Comparison of ENCODE assay signal across 8 mouse cellular contexts in genomic region chr7:45814841-45815240, GRCm38 (mm10). TPM values are rescaled to one million over a fixed set of nuclear protein-coding genes. Genes with fewer than 3 reads are reported as not detected.
DNase-seq lines count a peak whose midpoint lies in the region; ATAC-seq and TF ChIP-seq lines count a peak whose summit lies in the region.

No protein-coding gene starts in this region.

- no peak for TF ChIP-seq CTCF in heart, adult 2 months (IDR thresholded peaks at IDR 0.05)

- TF ChIP-seq EP300 in heart, adult 2 months (IDR thresholded peaks at IDR 0.05; ENCODE audit: insufficient read depth, low read depth, low read length): no peak

- H3K9me3 ChIP-seq in liver, embryonic 13.5 days (replicated peaks): no peaks in the 10 kb centered on the region

- intact Hi-C loops in heart, adult 2 months (cut with DNase I): loop anchor here (10.0 kb wide), 1 partner anchor 1070 kb away; the partner anchor contains the start of gene Vrk3

- H3K4me3 ChIP-seq in heart, adult 2 months: 0 out of 2 replicates have a peak overlapping the region, but pooled peaks have one; percentile 2
- H3K4me3 ChIP-seq in liver, embryonic 13.5 days (replicated peaks): peak overlapping the region; percentile 43

- H3K27me3 ChIP-seq in heart, adult 2 months (ENCODE audit: control insufficient read depth, insufficient read depth, low read length): no peaks in the 10 kb centered on the region
- H3K27me3 ChIP-seq in liver, embryonic 13.5 days: 0 out of 2 replicates have a peak, but pooled peaks cover 11% of the 10 kb centered on the region

- no peak overlapping the region for H3K27ac ChIP-seq in heart, adult 2 months
- no peak overlapping the region for H3K27ac ChIP-seq in liver, embryonic 13.5 days

- TF ChIP-seq POLR2A in heart, adult 2 months (IDR thresholded peaks at IDR 0.05; ENCODE audit: insufficient read depth, low read depth, low read length): no peak

- no peak overlapping the region for H3K9ac ChIP-seq in heart, adult 2 months (ENCODE audit: low read depth, low read length)
- no peak overlapping the region for H3K9ac ChIP-seq in liver, embryonic 13.5 days

- H3K4me1 ChIP-seq in heart, adult 2 months (ENCODE audit: control insufficient read depth, insufficient read depth, low read length): peaks cover 6% of the 10 kb centered on the region
- H3K4me1 ChIP-seq in liver, embryonic 13.5 days (replicated peaks): peaks cover 35% of the 10 kb centered on the region

- DNase-seq in heart, adult 2 months: no peak
- no peak for DNase-seq in heart, postnatal 4 days
- peak; percentile 27 to 43 for DNase-seq in right cerebral cortex, postnatal 10 days (ENCODE audit: low spot score in 2 of 2)
- DNase-seq in right cerebral cortex, adult 2 months (ENCODE audit: low spot score in 2 of 2): no peak
- DNase-seq in liver, embryonic 13.5 days: no peak
- DNase-seq in retina, embryonic 14.5 days (ENCODE audit: low spot score): no peak

- H3K36me3 ChIP-seq in heart, adult 2 months (ENCODE audit: control insufficient read depth, insufficient read depth, low read length): peaks cover 4% of the 10 kb centered on the region
- H3K36me3 ChIP-seq in liver, embryonic 13.5 days: peaks cover 31% of the 10 kb centered on the region

- H3K4me2 ChIP-seq in liver, embryonic 13.5 days: peak overlapping the region; percentile 63

- ATAC-seq in liver, embryonic 13.5 days (ENCODE audit: low read depth): no peak
- no peak for ATAC-seq in inflammation-experienced regulatory T-cells, adult 6 months
- no peak for ATAC-seq in granulocyte monocyte progenitor cell, adult 5-6 weeks (replicated peaks; ENCODE audit: poor library complexity, severe bottlenecking)

- WGBS in heart, adult 2 months: 8% methylated on average over 5 of the region's 5 CpGs
- WGBS in liver, embryonic 13.5 days (ENCODE audit: insufficient replicate concordance): 6% methylated on average over 5 of the region's 5 CpGs

- no peaks in the 10 kb centered on the region for H3K79me2 ChIP-seq in heart, adult 2 months (replicated peaks; ENCODE audit: control insufficient read depth, insufficient read depth, low read length)

RNA-seq across cellular contexts. Expression of gene Cyth2, which starts 0.5 kb away (rescaled TPM):
- total RNA-seq in heart, adult 2 months (2021): 10 to 100 TPM; 59.1 to 61.9 TPM
- 27.3 and 33.0 TPM in 2 replicates for polyA plus RNA-seq in heart, adult 2 months (2012; rRNA removed)
- total RNA-seq in heart, postnatal 4 days (2021): 100 to 1,000 TPM; 105 to 107 TPM
- polyA plus RNA-seq in liver, embryonic 13.5 days (2015; fragmentation: Nextera tagmentation; extraction: Ambion mirVana): 36.1 and 36.6 TPM in 2 replicates
- polyA plus RNA-seq in inflammation-experienced regulatory T-cells, adult 6 months (2017; shearing (Covaris generic)): 10 to 100 TPM; 11.9 to 19.8 (median 16.7) TPM
- 32.7 and 36.3 TPM in 2 replicates for total RNA-seq in granulocyte monocyte progenitor cell, adult 5-6 weeks (2014; fragmentation: Nextera tagmentation)
- total RNA-seq in granulocyte monocyte progenitor cell, adult 5-6 weeks (2017): 33.1 and 35.3 TPM in 2 replicates

RNA-seq across cellular contexts. Expression of gene Kcnj14, which starts 9.7 kb away (rescaled TPM):
- total RNA-seq in heart, adult 2 months (2021): under 1 TPM; 0.66 to 0.89 TPM
- 0.78 and 35.7 TPM in 2 replicates for polyA plus RNA-seq in heart, adult 2 months (2012; rRNA removed)
- total RNA-seq in heart, postnatal 4 days (2021): under 1 TPM; 0.34 to 0.38 TPM
- polyA plus RNA-seq in liver, embryonic 13.5 days (2015; fragmentation: Nextera tagmentation; extraction: Ambion mirVana): 0.12 and 0.23 TPM in 2 replicates
- polyA plus RNA-seq in inflammation-experienced regulatory T-cells, adult 6 months (2017; shearing (Covaris generic)): not detected
- total RNA-seq in granulocyte monocyte progenitor cell, adult 5-6 weeks (2014; fragmentation: Nextera tagmentation): 0.47 and 0.71 TPM in 2 replicates
- total RNA-seq in granulocyte monocyte progenitor cell, adult 5-6 weeks (2017): not detected in 2 replicates

RNA-seq across cellular contexts. Expression of gene Grwd1, which starts 15.9 kb away (rescaled TPM):
- 10 to 100 TPM; 11.8 to 13.1 TPM for total RNA-seq in heart, adult 2 months (2021)
- 9.1 and 9.4 TPM in 2 replicates for polyA plus RNA-seq in heart, adult 2 months (2012; rRNA removed)
- total RNA-seq in heart, postnatal 4 days (2021): 10 to 100 TPM; 19.3 to 19.9 TPM
- polyA plus RNA-seq in liver, embryonic 13.5 days (2015; fragmentation: Nextera tagmentation; extraction: Ambion mirVana): 48.4 and 49.2 TPM in 2 replicates
- polyA plus RNA-seq in inflammation-experienced regulatory T-cells, adult 6 months (2017; shearing (Covaris generic)): 10 to 100 TPM; 16.5 to 29.3 (median 27.2) TPM
- 30.9 and 33.6 TPM in 2 replicates for total RNA-seq in granulocyte monocyte progenitor cell, adult 5-6 weeks (2014; fragmentation: Nextera tagmentation)
- 21.9 and 27.3 TPM in 2 replicates for total RNA-seq in granulocyte monocyte progenitor cell, adult 5-6 weeks (2017)

RNA-seq across cellular contexts. Expression of gene Sult2b1, which starts 30.4 kb away (rescaled TPM):
- total RNA-seq in heart, adult 2 months (2021): not detected
- 0.08 TPM in 1 of 2 replicates, not detected in the other for polyA plus RNA-seq in heart, adult 2 months (2012; rRNA removed)
- not detected for total RNA-seq in heart, postnatal 4 days (2021)
- polyA plus RNA-seq in liver, embryonic 13.5 days (2015; fragmentation: Nextera tagmentation; extraction: Ambion mirVana): 0.45 and 0.68 TPM in 2 replicates
- polyA plus RNA-seq in inflammation-experienced regulatory T-cells, adult 6 months (2017; shearing (Covaris generic)): 1 to 10 TPM; 3.4 to 6.4 (median 3.8) TPM
- total RNA-seq in granulocyte monocyte progenitor cell, adult 5-6 weeks (2014; fragmentation: Nextera tagmentation): 1.3 and 3.3 TPM in 2 replicates
- 0.39 TPM in 1 of 2 replicates, not detected in the other for total RNA-seq in granulocyte monocyte progenitor cell, adult 5-6 weeks (2017)

RNA-seq across cellular contexts. Expression of gene Lmtk3, which starts 31.3 kb away (rescaled TPM):
- under 1 TPM in 1 of 2 experiments, not detected in 1; 0.14 TPM for total RNA-seq in heart, adult 2 months (2021)
- polyA plus RNA-seq in heart, adult 2 months (2012; rRNA removed): 0.18 and 0.67 TPM in 2 replicates
- under 1 TPM; 0.10 to 0.16 TPM for total RNA-seq in heart, postnatal 4 days (2021)
- not detected in 2 replicates for polyA plus RNA-seq in liver, embryonic 13.5 days (2015; fragmentation: Nextera tagmentation; extraction: Ambion mirVana)
- polyA plus RNA-seq in inflammation-experienced regulatory T-cells, adult 6 months (2017; shearing (Covaris generic)): under 1 TPM in 1 of 3 experiments, not detected in 2; 0.58 TPM
- not detected in 2 replicates for total RNA-seq in granulocyte monocyte progenitor cell, adult 5-6 weeks (2014; fragmentation: Nextera tagmentation)
- total RNA-seq in granulocyte monocyte progenitor cell, adult 5-6 weeks (2017): not detected in 2 replicates

Comparison
In these comparisons a context has a peak if more than half of its experiments do, and no peak if none do; other contexts are left out.
1. DNase-seq: peak in right cerebral cortex, postnatal 10 days (2 of 2); none in heart, adult 2 months (0 of 2), heart, postnatal 4 days (single experiment), right cerebral cortex, adult 2 months (0 of 2), liver, embryonic 13.5 days (single experiment) and retina, embryonic 14.5 days (single experiment).